Mouse (Mus musculus): ENCODE results near the gene Tlx2.

Tlx2 gene

GRCm38 (mm10) chr6:83070247-83070310 lies at the start of gene Tlx2:
Gene Tlx2 (minus strand): TSS chr6:83070293.
- no peak for DNase-seq (ENCODE audit: low read depth in 1 of 2, low spot score in 2 of 2)

DNA sequence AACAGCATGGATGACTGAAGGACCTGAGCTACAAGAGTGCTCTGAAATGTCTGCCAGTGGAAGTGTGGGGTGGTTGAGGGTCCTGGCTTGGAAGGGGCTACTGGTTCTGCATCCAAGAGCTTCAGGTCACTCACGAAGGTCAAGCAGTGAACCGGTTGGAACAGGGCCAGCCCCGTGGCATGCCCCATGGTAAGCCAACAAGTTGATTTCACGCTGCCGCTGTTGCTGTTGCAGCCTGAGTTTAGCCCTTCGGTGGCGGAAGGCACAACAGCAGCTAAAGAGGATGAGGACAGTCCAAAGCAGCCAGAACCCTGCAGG lies 49.6 kb upstream of the Tlx2 start:
- no peak for DNase-seq (ENCODE audit: low read depth in 1 of 2, low spot score in 2 of 2)

GRCm38 (mm10) chr6:83118825-83119733 lies 49.0 kb upstream of the Tlx2 start:
- DNase-seq (ENCODE audit: low read depth in 1 of 2, low spot score in 2 of 2): no peak

DNA sequence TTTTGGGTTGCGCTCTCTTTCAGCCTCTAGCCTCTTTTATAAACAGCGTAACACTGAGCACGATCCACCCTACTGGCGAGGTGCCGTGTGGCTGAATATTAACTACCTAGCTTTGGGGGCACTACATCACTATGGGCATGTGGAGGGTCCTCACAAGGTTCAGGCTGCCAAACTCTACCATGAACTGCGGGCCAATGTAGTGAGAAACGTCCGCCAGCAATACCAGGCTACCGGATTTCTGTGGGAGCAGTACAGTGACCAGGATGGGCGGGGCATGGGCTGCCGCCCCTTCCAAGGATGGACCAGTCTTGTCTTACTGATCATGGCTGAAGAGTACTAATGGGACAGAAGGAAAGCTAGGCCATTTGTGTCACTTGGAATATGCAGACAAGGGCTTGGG lies 48.3 kb upstream of the Tlx2 start:
- DNase-seq (ENCODE audit: low read depth in 1 of 2, low spot score in 2 of 2): no peak

- no peak for DNase-seq (ENCODE audit: low read depth in 1 of 2, low spot score in 2 of 2)
These were observed 47.5 kb upstream of the Tlx2 start for GRCm38 (mm10) chr6:83117616-83118015.

DNA sequence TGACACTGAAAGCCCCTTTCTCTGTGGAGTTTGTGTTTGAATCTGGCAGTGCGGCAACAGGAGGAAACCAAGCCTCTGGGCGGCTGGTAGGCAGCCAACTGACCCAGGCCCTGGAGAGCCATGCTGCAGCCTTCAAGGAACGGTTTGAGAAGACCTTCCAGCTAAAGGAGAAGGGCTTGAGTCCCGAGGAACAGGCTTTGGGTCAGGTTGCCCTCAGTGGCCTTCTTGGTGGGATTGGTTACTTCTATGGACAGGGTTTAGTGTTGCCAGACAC lies 47.0 kb upstream of the Tlx2 start:
- DNase-seq (ENCODE audit: low read depth in 1 of 2, low spot score in 2 of 2): no peak

- DNase-seq (ENCODE audit: low read depth in 1 of 2, low spot score in 2 of 2): no peak
These were observed 46.5 kb upstream of the Tlx2 start for GRCm38 (mm10) chr6:83116373-83117164.

- no peak for DNase-seq (ENCODE audit: low read depth in 1 of 2, low spot score in 2 of 2)
These were observed 45.7 kb upstream of the Tlx2 start for GRCm38 (mm10) chr6:83115682-83116372.

- peak; percentile 77 to 90 for DNase-seq (ENCODE audit: low read depth in 1 of 2, low spot score in 2 of 2)
These were observed 45.0 kb upstream of the Tlx2 start, which contains the start of gene Mogs for GRCm38 (mm10) chr6:83115011-83115671. Gene Mogs (plus strand): TSS chr6:83115496.

GRCm38 (mm10) chr6:83111510-83112136 lies 41.5 kb upstream of the Tlx2 start:
- no peak for DNase-seq (ENCODE audit: low read depth in 1 of 2, low spot score in 2 of 2)

DNA sequence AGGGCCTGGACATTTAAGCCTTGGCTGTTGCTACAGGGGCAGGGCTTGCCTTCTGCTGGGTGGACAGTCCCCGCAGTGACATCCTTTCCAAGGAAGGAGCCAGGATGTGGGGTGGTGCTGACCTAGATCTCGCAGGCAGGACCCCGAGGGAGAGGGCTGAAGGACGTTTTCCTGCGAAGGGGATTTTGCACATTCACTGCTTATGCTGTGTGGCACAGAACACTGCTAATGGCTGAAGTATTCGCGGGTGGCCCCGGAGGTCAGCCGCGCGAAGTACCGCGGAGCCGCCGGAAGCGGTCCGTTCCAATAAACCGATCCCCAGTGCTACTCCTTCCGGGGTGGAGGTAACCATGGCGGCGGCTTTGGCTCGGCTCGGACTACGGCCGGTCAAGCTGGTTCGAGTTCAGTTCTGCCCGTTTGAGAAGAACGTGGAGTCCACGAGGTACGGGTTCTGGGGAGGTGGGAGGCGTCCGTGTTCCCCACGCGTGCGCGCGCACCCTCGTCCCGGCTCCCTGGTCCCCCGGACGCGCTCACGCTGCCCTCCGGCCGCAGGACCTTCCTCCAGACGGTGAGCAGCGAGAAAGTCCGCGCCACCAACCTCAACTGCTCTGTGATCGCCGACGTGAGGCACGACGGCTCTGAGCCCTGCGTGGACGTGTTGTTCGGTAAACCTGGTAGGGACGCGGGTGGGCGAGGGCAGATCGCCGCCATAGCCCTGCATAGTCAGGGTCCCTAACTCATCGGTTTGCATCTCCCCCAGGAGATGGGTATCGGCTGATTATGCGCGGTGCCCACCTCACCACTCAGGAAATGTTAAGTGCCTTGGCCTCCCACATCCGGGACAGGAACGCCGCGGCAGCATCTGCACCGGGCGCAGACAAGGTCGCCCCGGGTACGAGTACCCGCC lies 38.9 kb upstream of the Tlx2 start, which contains the start of gene Mrpl53:
Mrpl53 (plus strand) TSS at position 279 of the 907 bp plus-strand sequence.
- DNase-seq (ENCODE audit: low read depth in 1 of 2, low spot score in 2 of 2): peak in 1 of 2 experiments; percentile 51

GRCm38 (mm10) chr6:83107566-83108400 lies 37.7 kb upstream of the Tlx2 start:
- DNase-seq (ENCODE audit: low read depth in 1 of 2, low spot score in 2 of 2): peak in 1 of 2 experiments; percentile 73

GRCm38 (mm10) chr6:83104158-83104557 lies 34.1 kb upstream of the Tlx2 start:
- DNase-seq (ENCODE audit: low read depth in 1 of 2, low spot score in 2 of 2): no peak

DNA sequence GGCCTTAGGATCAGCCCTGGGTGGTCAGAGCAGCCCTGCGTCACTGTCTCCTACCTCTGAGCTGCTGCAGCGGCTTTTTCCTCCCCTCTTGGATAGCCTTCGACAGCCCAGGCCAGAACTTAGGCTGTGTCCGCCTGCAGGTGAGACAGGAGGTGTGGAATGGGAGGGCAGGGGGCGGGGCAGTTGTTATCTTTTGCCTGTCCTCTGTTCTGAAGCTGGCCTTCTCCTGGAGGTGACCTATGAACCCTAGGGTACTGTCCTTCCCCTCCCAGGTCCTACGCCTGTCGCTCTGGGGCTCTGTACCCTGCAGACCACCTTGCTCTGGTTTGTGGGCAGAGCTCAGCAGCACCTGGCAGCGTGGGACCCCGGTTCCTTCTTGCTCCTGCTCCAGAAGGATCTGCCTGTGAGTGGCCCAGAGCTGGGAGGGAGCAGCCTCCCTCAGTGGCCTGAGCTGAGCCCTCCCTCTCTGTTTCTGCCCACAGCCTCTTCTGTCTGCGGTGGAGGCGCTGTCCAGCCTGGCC lies 33.1 kb upstream of the Tlx2 start:
- DNase-seq (ENCODE audit: low read depth in 1 of 2, low spot score in 2 of 2): no peak

GRCm38 (mm10) chr6:83101688-83102556 lies 31.8 kb upstream of the Tlx2 start:
- DNase-seq (ENCODE audit: low read depth in 1 of 2, low spot score in 2 of 2): peak in 1 of 2 experiments; percentile 27

DNA sequence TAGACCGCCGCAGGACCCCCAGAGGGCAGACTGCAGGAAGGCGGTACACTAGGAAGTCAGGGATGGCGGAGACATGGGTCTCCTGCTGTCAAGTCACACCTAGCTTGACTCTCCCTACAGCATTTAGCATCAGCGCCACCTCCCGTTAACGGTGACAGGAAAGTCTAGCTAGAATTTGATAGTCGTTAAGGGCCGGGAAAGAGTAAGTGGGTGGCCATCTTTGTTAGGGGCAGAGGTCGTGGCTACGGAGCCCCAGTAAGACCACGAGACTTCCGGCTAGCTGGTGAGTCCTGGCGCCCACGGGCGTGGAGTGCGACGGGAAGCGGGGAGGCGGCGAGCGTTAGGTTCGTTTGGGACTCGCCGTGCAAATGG lies 31.2 kb upstream of the Tlx2 start, which contains the start of the genes Ccdc142 and Gm42688:
Ccdc142 (plus strand) TSS at position 286 of the 372 bp plus-strand sequence.
Gm42688 (plus strand) TSS at position 302 of the 372 bp plus-strand sequence.
- peak; percentile 62 to 75 for DNase-seq (ENCODE audit: low read depth in 1 of 2, low spot score in 2 of 2)

DNA sequence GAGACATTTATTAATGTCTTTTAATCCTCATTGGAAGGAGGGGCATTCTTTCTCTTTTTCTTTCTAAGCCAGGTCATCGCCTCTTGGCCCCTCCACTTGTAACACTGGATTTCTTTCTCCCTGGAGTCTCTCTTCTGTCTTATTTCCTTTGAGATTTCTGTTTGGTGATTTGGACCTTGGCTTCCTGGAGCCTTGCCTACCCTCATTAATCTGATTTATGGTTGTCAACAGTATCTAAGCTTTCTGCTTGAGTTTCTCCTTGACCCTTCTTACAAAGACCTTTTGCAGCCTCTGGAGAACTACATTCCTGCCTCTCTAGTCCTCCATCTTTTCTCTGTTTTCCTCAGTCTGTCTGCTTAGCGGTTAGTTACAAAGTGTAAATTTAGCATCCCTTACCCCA lies 28.3 kb upstream of the Tlx2 start:
- no peak for DNase-seq (ENCODE audit: low read depth in 1 of 2, low spot score in 2 of 2)

DNA sequence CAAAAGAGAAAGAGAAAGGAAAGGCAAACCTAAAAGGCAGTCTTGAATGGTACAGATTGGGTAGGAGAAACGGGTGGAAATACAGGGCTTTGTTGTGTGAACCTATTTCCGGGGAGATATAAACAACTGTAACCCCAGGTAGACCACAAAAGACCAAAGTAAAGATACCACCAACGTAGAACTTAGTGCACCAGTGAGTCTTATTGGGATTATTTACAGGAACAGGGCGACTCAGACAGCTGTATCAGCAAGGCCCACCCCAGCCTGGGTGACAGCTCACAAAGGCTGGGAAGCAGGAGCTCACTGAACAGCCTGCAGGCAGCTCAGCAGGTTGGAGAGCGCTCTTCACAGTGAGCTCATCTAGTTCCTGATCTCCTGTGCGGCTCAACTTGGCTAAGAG lies 25.9 kb upstream of the Tlx2 start:
- DNase-seq (ENCODE audit: low read depth in 1 of 2, low spot score in 2 of 2): no peak
